Mouse (Mus musculus) cortical plate, adult 2 months (tissue): ENCODE data around the gene Pakap.

Experiments used
- CTCF ChIP-seq: fragments of 200-500 bp; IDR thresholded peaks from 2 replicates; pipeline ENCODE4 v1.5.1; 2011; ENCODE audit warnings: mild to moderate bottlenecking, control low read depth, low read length; ENCODE audit not compliant: insufficient read depth; ENCODE audit errors: extremely low read depth
- POLR2A ChIP-seq: fragments of 200-500 bp; IDR thresholded peaks from 2 replicates; pipeline ENCODE4 v1.6.1; 2011; ENCODE audit warnings: mild to moderate bottlenecking, low read length, control low read depth; ENCODE audit not compliant: insufficient read depth; ENCODE audit errors: extremely low read depth

DNA sequence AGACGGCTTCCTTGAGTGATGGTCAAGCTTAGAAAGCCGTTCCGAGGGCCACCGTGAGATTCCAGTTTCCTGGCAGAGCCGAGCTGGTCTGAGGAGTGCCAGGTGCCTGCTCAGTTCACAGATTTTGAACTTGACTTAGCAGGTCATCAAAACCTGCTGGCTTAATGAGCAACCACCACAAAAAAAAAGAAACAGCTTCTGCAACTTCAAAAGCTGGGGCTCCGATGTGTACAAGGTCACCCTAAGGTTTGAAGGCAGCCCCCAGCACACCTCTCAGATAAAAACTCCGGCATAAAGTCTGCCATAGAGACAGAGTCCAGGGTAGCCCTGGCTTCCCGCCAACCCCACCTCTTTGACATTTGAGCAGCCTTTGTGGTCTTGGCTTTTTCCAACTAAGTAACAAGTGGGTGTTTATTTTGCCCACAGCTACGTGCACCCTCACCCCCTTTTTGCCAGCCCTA, 348.3 kb downstream of the Pakap start, which contains the start of gene D630039A03Rik:
- TF ChIP-seq POLR2A (no peak), CTCF (no peak)
